Mouse (Mus musculus) lung, postnatal 0 days (tissue): Measurements from ENCODE around the gene Cltc. TPM values are rescaled to one million over a fixed set of nuclear protein-coding genes. Genes with fewer than 3 reads are reported as not detected.

Source experiments
- ATAC-seq: fragments of 200-750 bp; cut with Nextera tagmentation; 2 replicates; pipeline ENCODE4 v1.8.0; 2017; ENCODE audit warnings: moderate library complexity
- DNase-seq: peaks from one replicate; pipeline ENCODE4 v3.0.0-alpha.2; 2016; ENCODE audit warnings: low spot score
- H3K27ac ChIP-seq: fragments of 300-500 bp; sonication (generic); 2 replicates; pipeline ENCODE4 v1.5.1; 2014; ENCODE audit warnings: antibody characterized with exemption, mild to moderate bottlenecking, low read length, mixed read lengths
- H3K27me3 ChIP-seq: fragments of 300-500 bp; sonication (generic); replicated peaks from 2 replicates; pipeline ENCODE4 v1.6.1; 2014; ENCODE audit warnings: low read length, mixed read lengths; ENCODE audit not compliant: insufficient read depth
- H3K36me3 ChIP-seq: fragments of 300-500 bp; sonication (generic); 2 replicates; pipeline ENCODE4 v1.6.1; 2014; ENCODE audit warnings: low read length, mixed read lengths; ENCODE audit not compliant: insufficient read depth
- H3K4me1 ChIP-seq: fragments of 300-500 bp; sonication (generic); 2 replicates; pipeline ENCODE4 v1.6.1; 2014; ENCODE audit warnings: antibody characterized with exemption, low read depth, low read length, mixed read lengths; ENCODE audit not compliant: insufficient read depth
- H3K4me2 ChIP-seq: fragments of 300-500 bp; sonication (generic); replicated peaks from 2 replicates; pipeline ENCODE4 v1.6.1; 2014; ENCODE audit warnings: low read depth, mild to moderate bottlenecking, low read length, moderate library complexity, mixed read lengths
- H3K4me3 ChIP-seq: fragments of 300-500 bp; sonication (generic); 2 replicates; pipeline ENCODE4 v1.5.1; 2014; ENCODE audit warnings: low read depth, low read length
- H3K9ac ChIP-seq: fragments of 300-500 bp; sonication (generic); replicated peaks from 2 replicates; pipeline ENCODE4 v1.6.1; 2014; ENCODE audit warnings: low read depth, mild to moderate bottlenecking
- H3K9me3 ChIP-seq: fragments of 300-500 bp; sonication (generic); 2 replicates; pipeline ENCODE4 v1.6.1; 2016; ENCODE audit warnings: low read length, mixed read lengths
- CTCF ChIP-seq: IDR thresholded peaks from 2 replicates; pipeline ENCODE4 v1.5.1; 2016; ENCODE audit warnings: antibody characterized with exemption, mild to moderate bottlenecking
- EP300 ChIP-seq: IDR thresholded peaks from 2 replicates; pipeline ENCODE4 v1.6.1; 2016; ENCODE audit warnings: antibody characterized with exemption, mild to moderate bottlenecking, control low read depth
- WGBS: fragments of 180-500 bp; shearing (Covaris S2); extraction: QIAGEN DNeasy Blood & Tissue Kit; methylation state at CpG from one replicate; pipeline ENCODE4 v1.1.7; 2014; 5-methylcytosine and 5-hydroxymethylcytosine counted together
- polyA plus RNA-seq: library from polyadenylated mRNA; unstranded; fragments of >200 nt; fragmentation: Nextera tagmentation; extraction: Ambion mirVana; gene quantifications from 2 replicates; pipeline ENCODE4 v1.2.1, GENCODE M21; 2015

The Cltc gene
- polyA plus RNA-seq, 1 experiment from 2014 or later = 63.7 TPM

GRCm38 (mm10) chr11:86671041-86671675, 86.2 kb downstream of the Cltc start:
- DNase-seq = no peak
- WGBS = 54% methylated on average over 3 of the region's 3 CpGs
- no peak for ATAC-seq
- H3K4me1 ChIP-seq = no peaks in the 10 kb centered on the region
- no peaks in the 10 kb centered on the region for H3K9me3 ChIP-seq
- no peak for TF ChIP-seq CTCF
- TF ChIP-seq EP300 = no peak
- H3K36me3 ChIP-seq = no peaks in the 10 kb centered on the region
- H3K4me3 ChIP-seq = no peak overlapping the region
- no peaks in the 10 kb centered on the region for H3K27me3 ChIP-seq
- no peak overlapping the region for H3K4me2 ChIP-seq
- no peak overlapping the region for H3K27ac ChIP-seq
- no peak overlapping the region for H3K9ac ChIP-seq

GRCm38 (mm10) chr11:86668169-86668568, 89.2 kb downstream of the Cltc start:
- H3K4me2 ChIP-seq = no peak overlapping the region
- 89% methylated on average over 3 of the region's 3 CpGs for WGBS
- DNase-seq (no peak), ATAC-seq (no peak)
- no peaks in the 10 kb centered on the region for H3K9me3 ChIP-seq
- no peaks in the 10 kb centered on the region; the same call in 1 of the 2 replicates for H3K36me3 ChIP-seq
- H3K9ac ChIP-seq = no peak overlapping the region
- TF ChIP-seq CTCF = no peak
- no peak for TF ChIP-seq EP300
- no peak overlapping the region for H3K4me3 ChIP-seq
- H3K27me3 ChIP-seq = no peaks in the 10 kb centered on the region
- no peaks in the 10 kb centered on the region for H3K4me1 ChIP-seq
- no peak overlapping the region for H3K27ac ChIP-seq

GRCm38 (mm10) chr11:86667553-86667952, 89.8 kb downstream of the Cltc start:
- H3K4me3 ChIP-seq = no peak overlapping the region
- no peaks in the 10 kb centered on the region; the same call in 1 of the 2 replicates for H3K36me3 ChIP-seq
- TF ChIP-seq CTCF (no peak), EP300 (no peak)
- H3K27ac ChIP-seq = no peak overlapping the region
- H3K4me2 ChIP-seq = no peak overlapping the region
- H3K4me1 ChIP-seq = no peaks in the 10 kb centered on the region
- WGBS = 93% methylated on average over 2 of the region's 2 CpGs
- no peak for ATAC-seq
- no peaks in the 10 kb centered on the region for H3K9me3 ChIP-seq
- no peak overlapping the region for H3K9ac ChIP-seq
- no peaks in the 10 kb centered on the region for H3K27me3 ChIP-seq
- no peak for DNase-seq

- DNase-seq (no peak), ATAC-seq (no peak)
- H3K36me3 ChIP-seq = no peaks in the 10 kb centered on the region; the same call in 1 of the 2 replicates
- H3K4me2 ChIP-seq = no peak overlapping the region
- H3K4me3 ChIP-seq = no peak overlapping the region
- H3K9me3 ChIP-seq = no peaks in the 10 kb centered on the region
- H3K9ac ChIP-seq = no peak overlapping the region
- H3K27me3 ChIP-seq = no peaks in the 10 kb centered on the region
- no peak overlapping the region for H3K27ac ChIP-seq
- H3K4me1 ChIP-seq = no peaks in the 10 kb centered on the region
- TF ChIP-seq CTCF (no peak), EP300 (no peak)
- WGBS = 91% methylated on average over 3 of the region's 3 CpGs
Measured at GRCm38 (mm10) chr11:86664406-86664805, 93.0 kb downstream of the Cltc start.

GRCm38 (mm10) chr11:86663977-86664376, 93.4 kb downstream of the Cltc start:
- H3K4me2 ChIP-seq = no peak overlapping the region
- H3K4me1 ChIP-seq = no peaks in the 10 kb centered on the region
- no peak for TF ChIP-seq CTCF
- no peak for TF ChIP-seq EP300
- H3K9me3 ChIP-seq = no peaks in the 10 kb centered on the region
- H3K4me3 ChIP-seq = no peak overlapping the region
- no peak overlapping the region for H3K27ac ChIP-seq
- H3K9ac ChIP-seq = no peak overlapping the region
- H3K27me3 ChIP-seq = no peaks in the 10 kb centered on the region
- ATAC-seq (no peak), DNase-seq (no peak)
- H3K36me3 ChIP-seq = no peaks in the 10 kb centered on the region; the same call in 1 of the 2 replicates

GRCm38 (mm10) chr11:86662986-86663895, 94.1 kb downstream of the Cltc start:
- Histone ChIP-seq H3K27me3 (no peaks in the 10 kb centered on the region), H3K27ac (no peak overlapping the region), H3K36me3 (no peaks in the 10 kb centered on the region; the same call in 1 of the 2 replicates), H3K9me3 (no peaks in the 10 kb centered on the region), H3K4me1 (no peaks in the 10 kb centered on the region), H3K9ac (no peak overlapping the region), H3K4me3 (no peak overlapping the region), H3K4me2 (no peak overlapping the region)
- ATAC-seq (no peak), DNase-seq (no peak)
- 91% methylated on average over 8 of the region's 8 CpGs for WGBS
- no peak for TF ChIP-seq EP300
- TF ChIP-seq CTCF = no peak
